Mouse (Mus musculus) gastrocnemius, postnatal 14 days (tissue): ENCODE results near the gene Iscu. TPM values are rescaled to one million over a fixed set of nuclear protein-coding genes. Genes with fewer than 3 reads are reported as not detected.
"Not testable (repeated sequence)": the region's sequence is repeated elsewhere in the genome, so short reads cannot be mapped to it uniquely, and the experiment has no call there.

Source experiments
- DNase-seq: peaks from one replicate; pipeline ENCODE4 v3.0.0; 2021; ENCODE audit warnings: mixed read lengths
- intact Hi-C: fragments of 180-260 bp; cut with DNase I; formaldehyde crosslinking; loops from one replicate; pipeline ENCODE4 v1.15.1; 2025; ENCODE audit warnings: low total_unique reads
- total RNA-seq, 2 experiments: library from RNA; stranded (reverse); gene quantifications; 2 replicates each; pipeline ENCODE4 v1.2.3; 2021

Gene Iscu
- total RNA-seq, 2 experiments from 2014 or later: 92.5 to 102 TPM

DNA sequence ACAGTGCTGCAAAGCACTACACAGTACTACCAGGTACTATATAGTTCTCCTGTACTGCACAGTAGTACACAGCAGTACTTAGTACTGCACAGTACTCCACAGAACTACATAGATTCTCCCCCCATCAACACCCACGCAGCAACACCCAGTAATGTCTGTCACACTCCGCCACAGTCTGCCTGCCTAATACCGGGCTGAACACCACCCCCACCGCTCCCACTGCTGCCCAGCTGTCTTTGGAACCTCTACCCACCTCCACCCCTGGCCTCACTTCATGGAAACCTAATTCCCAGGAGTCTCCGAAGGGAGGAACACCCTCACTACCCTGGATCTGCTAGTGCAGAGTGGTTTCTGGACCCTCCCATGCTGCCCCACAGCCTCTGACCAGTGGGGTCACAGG, 8.2 kb downstream of the Iscu start:
- intact Hi-C loops: no loop called here
- DNase-seq: no peak

DNA sequence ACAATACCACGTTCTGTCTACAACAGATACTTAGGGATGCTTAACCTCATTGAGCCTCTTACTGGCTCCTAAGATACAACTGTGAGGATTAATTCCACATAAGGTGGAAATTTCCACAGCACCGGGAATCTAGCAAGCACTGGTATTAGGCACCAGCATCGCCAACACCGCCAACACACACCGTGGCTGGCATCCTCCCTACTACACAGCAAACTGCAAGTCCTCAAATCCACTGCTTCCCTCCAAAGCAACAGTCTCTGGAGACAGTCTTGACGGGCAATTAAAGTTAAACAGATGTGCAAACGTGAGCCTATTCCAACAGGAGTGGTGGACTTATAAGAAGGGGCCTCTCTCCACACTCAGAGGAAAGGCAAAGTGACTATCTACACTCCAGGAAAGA, 8.7 kb downstream of the Iscu start:
- no peak for DNase-seq
- intact Hi-C loops: no loop called here

DNA sequence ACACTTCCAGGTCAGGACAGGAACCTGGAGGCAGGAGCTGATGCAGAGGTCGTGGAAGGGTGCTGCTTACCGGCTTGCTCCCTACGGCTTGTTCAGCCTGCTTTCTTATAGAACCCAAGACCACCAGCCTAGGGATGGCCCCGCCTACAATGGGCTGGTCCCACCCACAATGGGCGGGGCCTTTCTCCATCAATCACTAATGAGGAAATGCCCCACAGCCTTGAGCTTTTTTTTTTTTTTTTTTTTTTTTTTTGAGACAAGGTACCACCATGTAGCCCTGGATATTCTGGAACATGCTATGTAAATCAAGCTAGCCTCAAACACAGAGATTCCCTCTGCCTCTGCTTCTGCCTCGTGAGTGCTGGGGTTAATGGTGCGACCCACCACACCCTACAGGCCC, 9.3 kb downstream of the Iscu start:
- intact Hi-C loops: no loop called here
- DNase-seq: no peak

DNA sequence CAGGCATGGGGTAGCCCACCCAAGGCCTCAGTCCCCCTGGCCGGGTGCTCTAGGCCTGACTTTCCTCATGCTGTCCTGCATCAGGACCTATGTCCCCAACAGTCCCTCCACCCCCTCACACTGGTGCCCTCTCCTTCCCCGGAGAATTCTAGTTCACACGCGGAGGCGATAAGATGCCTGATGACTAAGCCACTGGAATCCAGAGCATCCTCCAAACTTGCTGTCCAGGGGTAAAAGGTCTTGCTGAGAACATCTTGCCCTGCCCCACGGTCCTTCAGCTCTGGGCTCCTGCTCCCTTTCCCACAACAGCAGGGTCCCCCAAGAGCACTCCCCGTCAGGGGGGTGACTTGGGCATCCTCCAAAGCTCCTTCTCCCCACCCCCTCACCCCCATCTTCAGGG, 10.1 kb downstream of the Iscu start:
- no peak for DNase-seq

DNA sequence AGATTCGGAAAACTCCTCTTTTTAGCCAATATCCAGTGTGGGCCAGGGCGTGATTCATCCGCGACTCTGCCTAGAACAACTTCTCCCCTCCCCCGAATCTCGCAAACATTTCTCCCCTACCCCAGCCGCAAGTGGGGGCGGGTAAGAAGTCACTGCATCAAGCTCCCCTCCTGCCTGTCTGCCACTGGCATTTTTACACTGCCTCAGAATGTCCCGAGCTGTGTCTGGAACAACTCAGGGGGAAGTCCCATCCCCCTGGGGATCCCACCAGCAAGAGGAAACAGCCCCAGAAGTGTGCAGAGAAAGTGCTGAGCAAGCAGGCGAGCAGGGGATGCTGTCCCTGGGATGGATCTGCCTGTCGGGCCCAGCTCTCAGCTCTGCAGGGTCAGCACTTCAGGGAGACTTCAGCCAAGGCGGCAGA, 11.0 kb downstream of the Iscu start:
- DNase-seq: peak; percentile 69
- intact Hi-C loops: no loop called here

More for the DNA sequence above, 10.1 kb downstream of the Iscu start:
- intact Hi-C loops: no loop called here

DNA sequence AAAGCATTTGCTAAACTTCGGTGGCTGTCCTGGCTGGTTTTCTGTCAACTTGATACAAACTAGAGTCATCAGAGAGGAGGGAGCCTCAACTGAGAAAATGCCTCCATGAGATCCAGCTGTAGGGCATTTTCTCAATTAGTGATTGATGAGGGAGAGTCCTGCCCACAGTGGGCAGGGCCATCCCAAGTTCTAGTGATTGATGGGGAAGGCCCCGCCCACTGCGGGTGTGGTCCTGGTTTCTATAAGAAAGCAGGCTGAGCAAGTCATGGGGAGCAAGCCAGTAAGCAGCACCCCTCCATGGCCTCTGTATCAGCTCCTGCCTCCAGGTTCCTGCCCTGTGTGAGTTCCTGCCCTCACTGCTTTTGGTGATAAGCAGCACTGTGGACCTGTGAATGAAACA, 11.6 kb downstream of the Iscu start:
- peak; percentile 58 for DNase-seq
- intact Hi-C loops: not testable (repeated sequence)

DNA sequence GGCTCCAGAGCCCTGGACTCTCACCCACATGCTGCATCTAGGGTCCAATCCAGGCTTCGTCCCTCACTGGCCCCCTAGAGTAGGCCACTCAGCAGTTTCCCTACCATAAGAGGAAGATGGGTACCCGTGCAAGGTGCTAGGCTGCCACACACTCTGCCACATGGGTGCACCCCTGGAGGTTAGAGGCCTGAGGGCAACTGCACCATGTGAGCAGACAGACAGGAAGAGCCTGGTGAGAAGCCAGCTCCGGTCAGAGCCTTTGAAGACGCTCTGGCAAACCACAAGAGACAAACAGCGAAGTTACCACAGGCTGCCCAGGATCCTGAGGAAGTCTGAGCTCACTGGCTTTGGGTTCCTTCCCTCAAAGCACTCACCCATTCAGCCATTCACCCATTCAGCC, 14.4 kb downstream of the Iscu start:
- intact Hi-C loops: no loop called here
- DNase-seq: no peak

DNA sequence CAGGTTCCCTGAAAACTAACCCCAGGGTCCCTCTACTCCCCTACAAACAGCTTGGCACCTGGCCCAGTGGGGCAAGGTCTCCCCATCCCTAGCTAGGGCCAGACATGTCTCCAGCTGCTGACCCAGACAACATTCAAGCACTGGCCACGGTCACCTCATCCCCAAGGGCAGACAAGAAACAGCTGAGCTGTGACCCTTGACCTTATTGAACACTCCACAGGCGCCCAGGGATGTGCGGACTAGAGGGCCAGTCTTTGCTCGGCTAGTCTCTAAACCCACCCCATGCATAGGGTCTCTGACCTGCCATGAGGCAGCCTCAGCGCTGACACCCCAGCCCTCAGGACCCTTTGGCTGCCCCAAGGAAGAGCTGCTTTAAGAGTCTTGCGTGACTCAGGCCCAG, 16.1 kb downstream of the Iscu start:
- intact Hi-C loops: no loop called here
- no peak for DNase-seq

DNA sequence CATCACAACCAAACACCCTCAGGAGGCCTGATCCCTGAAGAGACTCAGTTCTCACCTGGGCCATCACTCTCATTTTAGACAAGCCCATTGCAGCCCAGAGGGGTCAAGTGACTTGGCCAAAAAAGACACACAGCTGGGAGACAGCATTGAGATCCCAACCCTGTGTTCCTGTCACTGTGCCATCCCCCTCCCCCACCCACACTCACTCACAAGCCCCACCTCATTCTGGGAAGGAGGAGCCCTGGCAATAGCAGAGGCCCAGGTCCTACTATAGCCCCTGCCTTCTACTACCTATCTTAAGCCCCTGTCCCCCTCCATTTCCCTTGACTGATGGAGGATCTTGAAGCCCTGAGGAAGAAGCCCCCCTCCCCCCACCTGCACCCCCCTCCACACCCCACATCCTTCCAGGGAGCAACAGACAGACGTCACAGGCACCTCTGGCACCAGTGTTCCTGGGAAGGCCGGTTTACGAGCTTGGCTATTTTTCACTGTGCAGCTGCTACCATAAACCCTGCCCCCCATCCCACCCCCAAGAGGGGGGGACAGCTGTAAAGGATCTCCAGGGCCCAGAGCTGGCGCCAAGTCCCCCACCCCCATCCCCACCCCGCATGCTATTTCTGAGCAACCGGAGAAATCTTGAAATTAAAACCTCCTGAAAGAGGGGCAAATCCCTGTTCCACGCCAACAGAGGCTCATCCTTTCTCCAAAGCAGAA, 16.7 kb downstream of the Iscu start:
- intact Hi-C loops: no loop called here
- DNase-seq: peak; percentile 69

DNA sequence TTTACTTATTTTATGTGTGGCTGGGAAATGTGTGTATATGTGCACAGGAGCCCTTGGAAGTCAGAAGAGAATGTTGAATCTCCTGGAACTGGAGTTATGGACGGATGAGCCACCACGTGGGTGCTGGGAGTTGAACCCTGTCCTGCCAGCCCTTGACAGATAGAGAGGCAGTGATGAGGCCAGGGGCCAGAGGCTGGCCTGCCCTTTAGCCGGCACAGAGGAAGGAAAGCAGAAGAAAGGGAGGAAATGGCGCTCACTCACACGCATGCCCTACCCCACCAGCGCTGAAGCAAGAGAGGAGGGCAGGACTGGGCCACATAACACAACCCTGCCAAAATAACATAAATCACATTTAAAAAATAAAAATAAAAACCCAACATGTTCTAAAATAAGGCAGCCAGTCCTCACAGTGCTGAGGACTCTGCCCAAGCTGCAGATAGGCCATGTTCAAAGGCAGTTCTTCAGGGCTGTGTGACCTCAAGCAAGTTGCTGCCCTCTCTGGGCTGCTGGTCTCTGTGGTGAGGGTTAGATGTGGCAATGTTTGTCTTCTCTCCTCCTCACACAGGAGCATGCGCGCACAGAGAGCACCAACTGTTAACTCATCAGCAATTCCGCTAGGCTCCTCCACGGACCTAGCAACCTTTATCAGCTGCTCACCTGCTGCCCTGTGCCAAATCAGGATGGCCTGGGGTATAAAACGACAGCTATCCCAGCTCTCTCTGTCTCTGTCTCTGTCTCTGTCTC, 18.1 kb downstream of the Iscu start:
- intact Hi-C loops: no loop called here
- DNase-seq: no peak

DNA sequence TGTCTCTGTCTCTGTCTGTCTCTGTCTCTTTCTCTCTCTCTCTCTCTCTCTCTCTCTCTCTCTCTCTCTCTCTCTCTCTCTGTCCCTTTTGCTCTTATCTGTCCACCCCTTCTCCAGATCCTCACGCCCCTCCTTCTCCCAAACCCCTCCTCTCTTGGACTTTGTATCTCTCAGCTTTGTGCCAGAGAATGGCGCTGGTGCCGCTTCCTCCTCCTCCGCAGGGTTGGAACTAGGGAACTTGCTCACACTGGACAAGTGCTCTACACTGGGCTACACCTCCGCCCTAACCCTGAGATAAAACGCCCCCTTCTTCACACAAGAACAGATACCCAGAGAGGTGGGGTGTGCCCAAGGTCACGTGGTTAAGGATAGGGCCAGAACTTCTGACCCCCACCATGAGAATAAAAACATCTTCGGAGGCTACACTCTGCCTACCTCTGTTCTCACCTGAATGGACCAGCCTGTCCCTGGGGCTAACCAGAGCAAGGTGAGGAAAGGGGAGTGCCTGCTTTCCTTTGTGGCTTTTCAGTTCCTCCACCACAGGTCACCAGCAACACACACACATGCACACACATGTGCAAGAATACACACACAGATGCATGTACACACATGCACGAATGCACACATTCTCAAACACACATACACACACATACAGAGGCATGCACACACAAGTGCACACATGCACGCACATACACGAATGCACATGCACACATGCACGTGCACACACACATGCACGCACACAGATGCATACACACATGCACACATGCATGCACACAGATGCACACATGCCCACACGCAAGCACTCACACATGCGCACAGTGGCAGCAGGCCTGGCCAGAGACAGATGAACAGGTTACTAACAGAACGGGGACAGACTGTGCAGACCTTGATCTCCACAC, 18.9 kb downstream of the Iscu start:
- intact Hi-C loops: no loop called here
- DNase-seq: no peak

DNA sequence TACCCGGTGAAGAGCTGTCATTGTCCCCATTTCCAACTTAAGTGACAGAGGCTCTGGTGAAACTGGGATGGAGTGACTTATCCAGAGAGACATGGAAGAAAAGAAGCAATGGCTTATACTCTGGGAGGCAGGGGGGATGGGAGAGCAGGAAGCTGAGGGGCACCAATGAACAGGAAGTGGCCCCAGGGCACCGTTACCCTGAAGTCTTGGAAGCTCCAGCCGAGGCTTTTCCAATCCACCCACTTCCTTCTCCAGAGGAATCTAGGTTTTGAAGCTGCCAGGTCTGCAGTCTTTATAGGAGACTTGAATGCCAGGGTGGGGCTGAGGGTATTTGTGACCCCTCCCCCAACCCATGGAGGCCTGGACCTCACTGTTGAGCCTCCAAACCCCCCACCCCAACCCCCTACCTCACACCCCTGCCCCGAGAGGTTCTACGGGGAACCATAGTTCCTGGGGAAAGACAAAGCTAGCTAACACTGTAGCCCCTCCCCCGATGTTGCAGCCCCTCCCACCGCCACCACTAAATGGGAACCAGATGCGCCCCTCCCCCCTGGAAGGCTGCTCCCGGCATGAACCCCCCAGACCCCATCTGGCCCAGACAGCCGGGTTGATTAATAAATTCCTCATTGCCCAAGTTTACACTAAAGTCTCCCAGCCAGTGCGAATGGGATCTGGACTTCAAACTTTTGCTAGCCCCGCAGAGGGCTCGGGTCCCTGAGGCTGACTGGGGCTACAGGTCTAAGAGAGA, 24.0 kb downstream of the Iscu start:
- intact Hi-C loops: no loop called here
- DNase-seq: peak; percentile 53

DNA sequence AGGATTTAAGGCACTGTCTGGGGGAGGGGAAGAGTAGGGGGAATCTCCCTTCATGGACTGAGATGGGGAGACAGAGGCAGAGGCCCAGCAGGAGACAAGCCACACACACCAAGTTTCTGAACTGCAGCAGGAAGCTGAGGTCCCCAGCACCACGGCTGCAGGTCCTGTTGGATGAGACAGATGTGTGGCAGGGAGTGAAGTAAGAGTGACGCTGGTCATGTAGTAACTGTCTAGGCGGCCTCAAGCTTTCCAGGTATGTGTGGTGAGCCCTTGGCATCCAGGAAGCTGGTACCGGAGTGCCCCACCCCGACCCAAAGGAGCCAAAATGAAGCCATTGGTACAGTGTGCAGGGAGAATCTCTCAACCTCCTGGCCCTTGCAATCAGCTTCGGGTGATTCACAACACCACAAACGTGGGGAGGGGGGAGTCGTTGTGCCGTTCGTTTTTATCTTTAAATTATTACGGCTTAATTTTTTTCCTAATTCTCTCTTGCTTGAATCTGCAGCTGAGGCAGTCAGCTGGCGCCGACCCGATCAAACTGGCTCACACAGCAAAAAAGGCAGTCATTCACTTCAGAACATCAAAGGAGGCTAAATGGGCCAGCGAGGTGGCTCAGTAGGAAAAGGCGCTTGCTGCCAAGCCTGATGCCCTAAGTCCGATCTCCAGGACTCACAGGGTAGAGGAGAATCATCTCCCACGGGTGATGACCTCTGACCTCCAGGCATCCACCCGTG, 24.8 kb downstream of the Iscu start:
- intact Hi-C loops: no loop called here

DNA sequence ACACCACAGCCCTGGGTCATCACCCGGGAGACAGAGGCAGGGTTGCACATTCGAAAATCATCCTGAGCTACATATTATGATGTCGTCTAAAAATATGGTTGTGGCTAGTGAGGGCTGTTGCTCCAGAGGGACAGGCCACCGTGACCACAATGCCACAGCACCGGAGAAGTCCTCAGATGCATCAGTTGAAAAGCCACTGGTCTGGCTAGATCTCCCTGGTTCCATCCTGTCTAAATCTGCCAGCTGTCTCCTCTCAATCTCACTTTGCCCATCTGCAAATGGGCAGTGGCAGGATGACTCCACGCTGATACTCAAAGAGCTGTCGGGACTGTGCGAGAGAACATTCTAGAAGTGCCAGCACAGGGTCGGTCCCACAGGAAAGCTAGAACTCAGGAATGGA, 26.0 kb downstream of the Iscu start:
- no peak for DNase-seq
- intact Hi-C loops: no loop called here

More for the DNA sequence above, 24.8 kb downstream of the Iscu start:
- DNase-seq: no peak

DNA sequence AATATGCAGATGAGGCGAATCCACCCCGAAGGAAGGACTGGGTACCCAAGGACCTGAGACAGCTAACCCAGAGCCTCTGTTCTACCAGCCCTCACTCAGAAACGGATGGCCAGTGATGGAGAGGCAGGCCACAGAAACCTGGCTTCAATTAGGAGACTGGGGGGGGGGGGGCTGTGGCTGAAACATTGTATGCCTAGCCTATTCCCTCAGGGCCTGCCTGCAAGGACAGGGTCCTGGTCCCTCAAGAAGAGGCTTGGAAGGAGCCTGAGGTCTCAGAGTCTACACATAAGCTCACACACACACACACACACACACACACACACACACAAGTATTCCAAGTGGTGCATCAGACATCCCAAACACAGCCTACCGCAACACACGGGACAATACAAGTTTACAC, 27.1 kb downstream of the Iscu start:
- DNase-seq: no peak
- intact Hi-C loops: no loop called here

DNA sequence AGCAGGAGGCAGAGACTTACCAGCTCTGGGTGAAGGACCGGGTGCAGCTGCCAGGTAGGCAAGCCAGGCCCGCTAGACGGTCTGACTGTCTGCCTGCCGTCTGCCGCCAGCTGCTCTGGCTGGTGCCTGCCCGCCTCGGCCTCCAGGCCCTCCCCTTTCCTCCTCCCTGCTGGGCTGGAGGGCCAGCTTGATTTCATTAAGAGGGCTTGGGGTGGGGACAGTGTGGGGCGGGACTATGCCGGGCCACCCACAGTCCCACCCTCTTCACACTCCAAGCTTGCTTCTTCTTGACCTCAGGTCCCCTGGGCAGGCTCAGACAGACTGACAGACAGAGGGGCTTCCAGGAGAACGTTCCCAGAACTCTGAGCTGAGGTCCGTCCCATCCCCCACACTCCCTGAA, 27.7 kb downstream of the Iscu start, which contains the start of gene Tmem119:
Gene Tmem119 (minus strand): TSS at position 237 of the 400 bp plus-strand sequence.
- peak; percentile 78 for DNase-seq
- intact Hi-C loops: no loop called here

DNA sequence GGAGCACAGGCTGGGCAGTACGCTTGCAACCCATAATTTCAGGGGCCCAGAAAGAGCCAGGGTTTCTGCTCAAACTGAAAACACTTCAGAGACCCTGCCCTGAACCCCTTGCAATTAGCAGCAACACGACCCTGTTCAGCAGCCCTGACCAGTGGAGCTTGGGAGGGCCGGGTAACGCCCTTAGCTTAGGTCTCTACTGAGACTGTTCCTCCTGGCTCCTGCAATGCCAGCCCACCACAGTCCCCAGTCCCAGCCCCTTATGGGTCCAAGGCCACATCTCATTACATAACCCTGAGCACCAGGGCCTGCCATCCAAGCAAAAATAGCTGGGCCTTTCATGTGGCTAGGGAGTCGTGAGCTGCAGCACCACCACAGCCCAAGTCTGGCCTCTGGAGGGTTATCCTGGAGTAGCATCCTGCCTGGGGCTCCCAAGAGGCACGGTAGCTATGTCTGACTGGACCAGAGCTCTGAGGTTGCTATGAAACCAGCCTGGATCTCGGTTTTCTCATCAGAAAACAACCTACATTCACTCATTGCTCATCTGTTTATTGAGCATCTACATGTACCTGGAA, 31.9 kb downstream of the Iscu start:
- intact Hi-C loops: no loop called here
- no peak for DNase-seq

DNA sequence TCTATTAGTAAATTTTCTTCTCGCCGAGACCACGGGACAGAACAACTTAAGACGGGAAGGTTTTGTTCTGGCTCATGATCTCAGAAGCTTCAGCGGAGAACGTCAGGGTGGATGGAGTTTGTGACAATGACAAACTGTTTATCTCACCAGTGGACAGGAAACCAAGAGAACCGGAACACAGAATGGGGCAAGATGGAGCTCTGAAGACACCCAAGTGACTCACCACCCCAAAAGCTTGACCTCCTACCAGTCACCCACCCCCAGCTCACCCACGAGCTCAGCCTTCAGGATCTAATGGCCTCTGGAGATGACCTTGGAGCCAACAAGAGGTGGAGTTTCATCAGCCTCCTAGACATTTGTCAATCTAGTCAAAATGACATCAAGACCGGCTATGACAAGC, 32.8 kb downstream of the Iscu start:
- intact Hi-C loops: no loop called here
- DNase-seq: no peak

DNA sequence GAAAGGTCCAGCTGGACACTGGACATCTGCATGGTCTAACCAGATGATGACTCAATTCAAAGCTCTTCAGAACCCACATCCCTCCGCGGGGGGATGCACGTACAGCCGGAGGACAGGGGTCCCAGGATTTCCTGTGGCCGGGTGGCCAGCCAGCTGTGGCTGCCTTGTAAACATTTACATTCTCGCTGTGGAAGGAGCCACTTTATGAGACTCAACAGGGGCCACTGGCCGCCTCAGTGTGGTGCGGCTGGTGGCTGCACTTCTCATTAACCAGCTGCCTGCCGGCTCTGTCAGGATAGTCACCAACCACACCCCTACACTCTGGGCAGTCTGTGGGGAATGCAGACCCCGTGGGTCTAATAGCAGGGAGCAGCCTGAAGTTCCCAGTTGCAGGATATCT, 33.9 kb downstream of the Iscu start:
- intact Hi-C loops: no loop called here

More for the DNA sequence above, 33.9 kb downstream of the Iscu start:
- DNase-seq: no peak
